Mouse (Mus musculus) gastrocnemius, adult 18-20 months (tissue): ENCODE results near the gene Avil. TPM values are rescaled to one million over a fixed set of nuclear protein-coding genes. Genes with fewer than 3 reads are reported as not detected.

Source experiments
- DNase-seq: peaks from one replicate; pipeline ENCODE4 v3.0.0; 2021; ENCODE audit warnings: low spot score
- long read RNA-seq, 2 experiments: library from polyadenylated mRNA; stranded (forward); transcript quantifications; one replicate each; pipeline ENCODE4 v2.0.0; 2021
- total RNA-seq, 2 experiments: library from RNA; stranded (reverse); gene quantifications; 2 replicates each; pipeline ENCODE4 v1.2.3; 2021

Avil gene
- 1 to 10 TPM; 2.9 to 3.6 TPM for total RNA-seq
- long read RNA-seq, experiment 1, partial matches to known transcripts, result 2 of 3 reads
- long read RNA-seq, experiment 1, other reads (novel, unspliced or antisense), result 1 of 3 reads
- long read RNA-seq, experiment 2, partial matches to known transcripts, result 0 of 2 reads
- long read RNA-seq, experiment 2, other reads (novel, unspliced or antisense), result 2 of 2 reads

- no peak for DNase-seq
Observed at GRCm38 (mm10) chr10:127000529-127000928, at the start of gene Avil. Avil (plus strand) TSS chr10:127000709.

GRCm38 (mm10) chr10:126952375-126952774 is 48.1 kb upstream of the Avil start:
- no peak for DNase-seq

- no peak for DNase-seq
Observed at GRCm38 (mm10) chr10:126953029-126953471, 47.5 kb upstream of the Avil start.

GRCm38 (mm10) chr10:126956692-126957358 is 43.7 kb upstream of the Avil start:
- no peak for DNase-seq

GRCm38 (mm10) chr10:126957359-126958107 is 43.0 kb upstream of the Avil start:
- peak; percentile 59 for DNase-seq

- no peak for DNase-seq
Observed at GRCm38 (mm10) chr10:126960496-126960895, 40.0 kb upstream of the Avil start.

GRCm38 (mm10) chr10:126961757-126962156 is 38.8 kb upstream of the Avil start:
- peak; percentile 75 for DNase-seq

GRCm38 (mm10) chr10:126962271-126962965 is 38.1 kb upstream of the Avil start:
- DNase-seq, result peak; percentile 73

GRCm38 (mm10) chr10:126962966-126963330 is 37.6 kb upstream of the Avil start:
- peak; percentile 45 for DNase-seq

GRCm38 (mm10) chr10:126963821-126964220 is 36.7 kb upstream of the Avil start:
- no peak for DNase-seq

- DNase-seq, result no peak
Observed at GRCm38 (mm10) chr10:126971363-126972050, 29.0 kb upstream of the Avil start.

GRCm38 (mm10) chr10:126972051-126972725 is 28.3 kb upstream of the Avil start:
- DNase-seq, result peak; percentile 71

- DNase-seq, result no peak
Observed at GRCm38 (mm10) chr10:126972988-126973387, 27.5 kb upstream of the Avil start.

GRCm38 (mm10) chr10:126975706-126976105 is 24.8 kb upstream of the Avil start:
- no peak for DNase-seq

- DNase-seq, result no peak
Observed at GRCm38 (mm10) chr10:126977076-126977475, 23.4 kb upstream of the Avil start.

GRCm38 (mm10) chr10:126978277-126978994 is 22.1 kb upstream of the Avil start, which contains the start of gene Ctdsp2:
Ctdsp2 (plus strand) TSS chr10:126978717.
- peak; percentile 100 for DNase-seq

- peak; percentile 71 for DNase-seq
Observed at GRCm38 (mm10) chr10:126979121-126979635, 21.3 kb upstream of the Avil start.

GRCm38 (mm10) chr10:126979636-126980151 is 20.8 kb upstream of the Avil start:
- DNase-seq, result no peak

GRCm38 (mm10) chr10:126980221-126980932 is 20.1 kb upstream of the Avil start:
- peak; percentile 66 for DNase-seq
